Mouse (Mus musculus) lung, postnatal 0 days (tissue): ENCODE measurements around the gene 6430550D23Rik. TPM values are rescaled to one million over a fixed set of nuclear protein-coding genes. Genes with fewer than 3 reads are reported as not detected.

ENCODE experiments used
- ATAC-seq: fragments of 200-750 bp; cut with Nextera tagmentation; 2 replicates; pipeline ENCODE4 v1.8.0; 2017; ENCODE audit warnings: moderate library complexity
- DNase-seq: peaks from one replicate; pipeline ENCODE4 v3.0.0-alpha.2; 2016; ENCODE audit warnings: low spot score
- H3K27ac ChIP-seq: fragments of 300-500 bp; sonication (generic); 2 replicates; pipeline ENCODE4 v1.5.1; 2014; ENCODE audit warnings: antibody characterized with exemption, mild to moderate bottlenecking, low read length, mixed read lengths
- H3K27me3 ChIP-seq: fragments of 300-500 bp; sonication (generic); replicated peaks from 2 replicates; pipeline ENCODE4 v1.6.1; 2014; ENCODE audit warnings: low read length, mixed read lengths; ENCODE audit not compliant: insufficient read depth
- H3K36me3 ChIP-seq: fragments of 300-500 bp; sonication (generic); 2 replicates; pipeline ENCODE4 v1.6.1; 2014; ENCODE audit warnings: low read length, mixed read lengths; ENCODE audit not compliant: insufficient read depth
- H3K4me1 ChIP-seq: fragments of 300-500 bp; sonication (generic); 2 replicates; pipeline ENCODE4 v1.6.1; 2014; ENCODE audit warnings: antibody characterized with exemption, low read depth, low read length, mixed read lengths; ENCODE audit not compliant: insufficient read depth
- H3K4me2 ChIP-seq: fragments of 300-500 bp; sonication (generic); replicated peaks from 2 replicates; pipeline ENCODE4 v1.6.1; 2014; ENCODE audit warnings: low read depth, mild to moderate bottlenecking, low read length, moderate library complexity, mixed read lengths
- H3K4me3 ChIP-seq: fragments of 300-500 bp; sonication (generic); 2 replicates; pipeline ENCODE4 v1.5.1; 2014; ENCODE audit warnings: low read depth, low read length
- H3K9ac ChIP-seq: fragments of 300-500 bp; sonication (generic); replicated peaks from 2 replicates; pipeline ENCODE4 v1.6.1; 2014; ENCODE audit warnings: low read depth, mild to moderate bottlenecking
- H3K9me3 ChIP-seq: fragments of 300-500 bp; sonication (generic); 2 replicates; pipeline ENCODE4 v1.6.1; 2016; ENCODE audit warnings: low read length, mixed read lengths
- CTCF ChIP-seq: IDR thresholded peaks from 2 replicates; pipeline ENCODE4 v1.5.1; 2016; ENCODE audit warnings: antibody characterized with exemption, mild to moderate bottlenecking
- EP300 ChIP-seq: IDR thresholded peaks from 2 replicates; pipeline ENCODE4 v1.6.1; 2016; ENCODE audit warnings: antibody characterized with exemption, mild to moderate bottlenecking, control low read depth
- WGBS: fragments of 180-500 bp; shearing (Covaris S2); extraction: QIAGEN DNeasy Blood & Tissue Kit; methylation state at CpG from one replicate; pipeline ENCODE4 v1.1.7; 2014; 5-methylcytosine and 5-hydroxymethylcytosine counted together
- polyA plus RNA-seq: library from polyadenylated mRNA; unstranded; fragments of >200 nt; fragmentation: Nextera tagmentation; extraction: Ambion mirVana; gene quantifications from 2 replicates; pipeline ENCODE4 v1.2.1, GENCODE M21; 2015

The 6430550D23Rik gene
- 1.0 and 1.1 TPM in 2 replicates for polyA plus RNA-seq

- Histone ChIP-seq H3K4me3 (peak within 1 kb of the TSS; percentile 85), H3K4me1 (peaks cover 6% of the 10 kb centered on the region; the same call in 1 of the 2 replicates), H3K36me3 (peaks cover 24% of the 10 kb centered on the region; the same call in 1 of the 2 replicates), H3K27me3 (no peaks in the 10 kb centered on the region), H3K27ac (peak within 1 kb of the TSS; percentile 75), H3K9me3 (no peaks in the 10 kb centered on the region), H3K4me2 (peak within 1 kb of the TSS; percentile 78), H3K9ac (peak within 1 kb of the TSS; percentile 74)
- WGBS, result 1% methylated on average over 38 of the region's 45 CpGs
- TF ChIP-seq EP300 (no peak), CTCF (0 out of 2 replicates have a peak, but pooled peaks have one; percentile 8)
- DNase-seq (peak; percentile 98), ATAC-seq (peak; percentile 100)
Observed at GRCm38 (mm10) chr2:156007888-156008532, at the start of gene 6430550D23Rik, which contains the start of gene Ergic3. TSS of gene 6430550D23Rik (minus strand) at chr2:156007977. TSS of gene Ergic3 (plus strand) at chr2:156008045.

- no peaks in the 10 kb centered on the region for H3K9me3 ChIP-seq
- no peaks in the 10 kb centered on the region for H3K4me1 ChIP-seq
- H3K9ac ChIP-seq, result no peak within 1 kb of the TSS
- no peak within 1 kb of the TSS for H3K4me2 ChIP-seq
- H3K4me3 ChIP-seq, result no peak within 1 kb of the TSS
- DNase-seq (peak; percentile 14), ATAC-seq (no peak)
- H3K27ac ChIP-seq, result no peak within 1 kb of the TSS
- H3K36me3 ChIP-seq, result no peaks in the 10 kb centered on the region
- H3K27me3 ChIP-seq, result no peaks in the 10 kb centered on the region
- TF ChIP-seq CTCF (no peak), EP300 (no peak)
- WGBS, result 52% methylated on average over 9 of the region's 9 CpGs
Observed at GRCm38 (mm10) chr2:156052816-156053215, 45.0 kb upstream of the 6430550D23Rik start, which contains the start of gene Fer1l4. TSS of gene Fer1l4 (minus strand) at chr2:156052947.

DNA sequence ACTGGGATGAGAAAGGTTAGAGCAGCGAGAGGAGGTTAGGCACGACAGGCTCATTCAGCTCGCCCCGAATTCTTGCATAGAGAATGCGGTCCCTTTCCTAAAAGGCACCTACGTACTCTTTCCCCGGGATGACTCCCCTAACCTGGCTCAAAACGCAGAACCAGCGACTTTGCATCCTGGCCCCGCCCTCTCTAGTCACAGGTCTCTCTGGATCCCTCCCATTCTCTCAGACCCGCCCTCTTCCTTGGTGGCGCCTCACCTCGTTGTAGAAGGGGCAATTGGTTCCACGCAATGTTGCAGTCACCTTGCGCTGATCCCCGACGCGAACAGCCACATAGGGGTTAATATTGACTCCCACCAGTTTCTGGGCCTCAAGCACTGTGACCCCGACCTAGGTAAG, 40.2 kb upstream of the 6430550D23Rik start:
- H3K36me3 ChIP-seq, result no peaks in the 10 kb centered on the region
- no peaks in the 10 kb centered on the region for H3K9me3 ChIP-seq
- TF ChIP-seq CTCF, result no peak
- no peak for TF ChIP-seq EP300
- 0 out of 2 replicates have a peak overlapping the region, but pooled peaks have one; percentile 19 for H3K4me2 ChIP-seq
- no peak overlapping the region for H3K27ac ChIP-seq
- no peak overlapping the region for H3K9ac ChIP-seq
- no peak overlapping the region for H3K4me3 ChIP-seq
- DNase-seq, result peak; percentile 48
- H3K27me3 ChIP-seq, result no peaks in the 10 kb centered on the region
- ATAC-seq, result peak; percentile 47; the same call in 1 of the 2 replicates
- 6% methylated on average over 19 of the region's 19 CpGs for WGBS
- H3K4me1 ChIP-seq, result no peaks in the 10 kb centered on the region

DNA sequence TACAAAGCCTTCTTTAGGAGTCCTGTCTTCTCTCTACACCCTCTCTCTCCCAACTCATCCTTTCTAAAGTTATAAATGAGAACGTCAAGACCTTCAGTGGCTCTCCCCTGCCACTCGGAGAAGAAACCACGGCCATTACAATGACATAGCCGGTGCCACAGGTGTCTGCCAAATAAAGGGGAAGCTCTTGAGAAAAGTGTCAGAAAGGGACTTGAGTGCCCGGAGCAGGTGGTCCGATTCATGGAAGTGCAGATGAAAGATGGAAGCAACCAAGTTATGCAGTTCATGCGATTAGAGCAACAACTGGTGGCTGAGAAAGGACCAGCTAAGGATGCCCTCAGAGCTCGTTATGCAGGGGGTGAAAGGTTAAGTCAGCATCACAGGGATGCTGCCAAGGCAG, 35.1 kb upstream of the 6430550D23Rik start:
- Histone ChIP-seq H3K4me1 (no peaks in the 10 kb centered on the region), H3K9ac (no peak overlapping the region), H3K27ac (no peak overlapping the region), H3K27me3 (no peaks in the 10 kb centered on the region), H3K36me3 (no peaks in the 10 kb centered on the region), H3K4me2 (no peak overlapping the region), H3K9me3 (no peaks in the 10 kb centered on the region), H3K4me3 (no peak overlapping the region)
- DNase-seq, result no peak
- ATAC-seq, result no peak
- TF ChIP-seq CTCF (no peak), EP300 (no peak)
- 76% methylated on average over 8 of the region's 8 CpGs for WGBS

GRCm38 (mm10) chr2:156039390-156039789, 31.6 kb upstream of the 6430550D23Rik start:
- TF ChIP-seq CTCF, result no peak
- no peak for TF ChIP-seq EP300
- ATAC-seq (no peak), DNase-seq (no peak)
- Histone ChIP-seq H3K9me3 (no peaks in the 10 kb centered on the region), H3K9ac (no peak overlapping the region), H3K36me3 (no peaks in the 10 kb centered on the region), H3K4me1 (no peaks in the 10 kb centered on the region), H3K4me3 (no peak overlapping the region), H3K27ac (no peak overlapping the region), H3K27me3 (no peaks in the 10 kb centered on the region), H3K4me2 (no peak overlapping the region)
- WGBS, result 91% methylated on average over 3 of the region's 3 CpGs

DNA sequence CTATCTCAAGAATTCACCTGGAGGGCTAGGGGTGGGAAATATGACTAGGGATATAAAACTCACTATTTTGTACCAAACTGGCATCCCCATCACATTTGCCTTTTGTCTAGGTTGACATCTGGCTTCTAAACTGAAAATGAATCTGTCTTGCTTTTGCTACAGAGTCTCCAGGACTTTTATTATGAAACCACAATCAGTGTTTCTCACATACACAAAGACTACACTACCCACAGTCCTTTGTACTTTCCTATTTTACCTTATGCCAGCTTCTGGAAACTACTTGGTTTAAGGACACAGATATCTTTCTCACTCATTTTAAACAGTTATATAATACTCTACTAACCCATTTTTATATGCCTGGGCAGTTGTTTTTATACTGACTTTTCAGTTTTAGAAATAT, 17.7 kb upstream of the 6430550D23Rik start:
- no peak overlapping the region for H3K4me3 ChIP-seq
- TF ChIP-seq EP300 (no peak), CTCF (no peak)
- DNase-seq (peak; percentile 11), ATAC-seq (no peak)
- no peaks in the 10 kb centered on the region for H3K9me3 ChIP-seq
- no peak overlapping the region for H3K9ac ChIP-seq
- H3K4me1 ChIP-seq, result no peaks in the 10 kb centered on the region
- no peak overlapping the region for H3K27ac ChIP-seq
- H3K36me3 ChIP-seq, result no peaks in the 10 kb centered on the region
- H3K27me3 ChIP-seq, result no peaks in the 10 kb centered on the region
- no peak overlapping the region for H3K4me2 ChIP-seq
